Mouse (Mus musculus) midbrain, embryonic 11.5 days (tissue): ENCODE results near the gene Apopt1. TPM values are rescaled to one million over a fixed set of nuclear protein-coding genes. Genes with fewer than 3 reads are reported as not detected.

Experiments used
- ATAC-seq: fragments of 200-750 bp; cut with Nextera tagmentation; 2 replicates; pipeline ENCODE4 v1.8.0; 2017; ENCODE audit warnings: moderate TSS enrichment, moderate library complexity; ENCODE audit not compliant: low FRiP score
- DNase-seq: peaks from one replicate; pipeline ENCODE4 v3.0.0; 2015; ENCODE audit warnings: low spot score; ENCODE audit errors: missing footprints
- H3K27ac ChIP-seq: fragments of 300-500 bp; sonication (generic); 2 replicates; pipeline ENCODE4 v1.5.1; 2014; ENCODE audit warnings: low read depth, low read length
- H3K27me3 ChIP-seq: fragments of 300-500 bp; sonication (generic); 2 replicates; pipeline ENCODE4 v1.6.1; 2014; ENCODE audit warnings: mild to moderate bottlenecking, low read length, moderate library complexity, mixed read lengths; ENCODE audit not compliant: control insufficient read depth, insufficient read depth
- H3K36me3 ChIP-seq: fragments of 300-500 bp; sonication (generic); 2 replicates; pipeline ENCODE4 v1.6.1; 2014; ENCODE audit warnings: mild to moderate bottlenecking, low read length, moderate library complexity, mixed read lengths; ENCODE audit not compliant: control insufficient read depth, insufficient read depth
- H3K4me1 ChIP-seq: fragments of 300-500 bp; sonication (generic); 2 replicates; pipeline ENCODE4 v1.6.1; 2014; ENCODE audit warnings: low read length; ENCODE audit not compliant: control insufficient read depth, insufficient read depth
- H3K4me2 ChIP-seq: fragments of 300-500 bp; sonication (generic); 2 replicates; pipeline ENCODE4 v1.6.1; 2014; ENCODE audit warnings: mild to moderate bottlenecking, moderate library complexity
- H3K4me3 ChIP-seq: fragments of 300-500 bp; sonication (generic); 2 replicates; pipeline ENCODE4 v1.5.1; 2014; ENCODE audit warnings: low read depth, low read length
- H3K9ac ChIP-seq: fragments of 300-500 bp; sonication (generic); 2 replicates; pipeline ENCODE4 v1.6.1; 2014; ENCODE audit warnings: low read length
- H3K9me3 ChIP-seq: fragments of 300-500 bp; sonication (generic); 2 replicates; pipeline ENCODE4 v1.6.1; 2016; ENCODE audit warnings: low read length; ENCODE audit not compliant: control insufficient read depth
- WGBS: fragments of 180-500 bp; shearing (Covaris S2); extraction: QIAGEN DNeasy Blood & Tissue Kit; methylation state at CpG from one replicate; pipeline ENCODE4 v1.1.7; 2014; 5-methylcytosine and 5-hydroxymethylcytosine counted together
- polyA plus RNA-seq: library from polyadenylated mRNA; unstranded; fragments of >200 nt; fragmentation: Nextera tagmentation; extraction: Ambion mirVana; gene quantifications from 2 replicates; pipeline ENCODE4 v1.2.1, GENCODE M21; 2014

The Apopt1 gene
- polyA plus RNA-seq, 1 experiment from 2014 or later, result 50.8 TPM

DNA sequence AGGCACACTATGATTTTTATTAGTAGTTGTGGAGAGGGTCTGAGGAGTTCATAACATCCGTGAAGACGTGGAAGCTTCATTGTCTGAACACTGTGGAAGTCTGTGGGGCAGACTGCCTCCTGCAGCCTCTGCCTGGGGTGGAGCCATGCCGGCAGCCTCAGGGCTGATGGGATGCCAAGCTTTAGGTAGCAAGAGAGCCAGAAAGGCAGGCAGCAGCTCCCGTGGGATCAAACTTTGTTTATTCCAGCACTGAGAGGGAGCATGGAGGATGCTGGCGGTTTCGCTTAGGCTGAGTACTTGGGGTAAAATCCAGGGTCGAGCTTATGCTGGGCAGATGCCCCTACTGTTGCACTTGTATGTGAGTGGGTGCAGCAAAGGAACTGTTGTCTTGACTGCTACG, 84.2 kb downstream of the Apopt1 start:
- no peak for ATAC-seq
- Histone ChIP-seq H3K4me3 (no peak overlapping the region), H3K9me3 (no peaks in the 10 kb centered on the region), H3K4me2 (no peak overlapping the region), H3K27ac (no peak overlapping the region), H3K36me3 (peaks cover 16% of the 10 kb centered on the region), H3K9ac (no peak overlapping the region), H3K27me3 (no peaks in the 10 kb centered on the region), H3K4me1 (no peaks in the 10 kb centered on the region)
- DNase-seq, result no peak
- 90% methylated on average over 8 of the region's 8 CpGs for WGBS

DNA sequence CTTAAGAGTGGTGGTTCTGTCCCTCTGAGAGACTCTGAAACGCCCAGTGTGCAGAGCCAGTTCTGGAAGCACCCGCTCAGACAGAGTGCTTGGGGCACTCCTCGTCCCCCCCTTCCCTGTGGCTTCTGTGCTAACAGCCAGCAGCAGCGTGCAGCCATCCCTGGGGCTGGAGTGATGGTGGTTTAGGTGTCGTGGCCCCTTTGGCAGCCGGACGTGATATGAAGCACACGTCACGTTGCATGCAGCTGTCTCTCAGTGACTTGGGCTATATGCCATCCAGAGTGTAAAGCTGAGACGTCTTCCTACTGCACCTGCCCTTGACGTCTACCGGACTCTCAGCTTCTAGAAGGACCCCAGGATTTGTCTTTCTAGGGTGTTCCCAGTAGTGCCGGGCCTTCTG, 85.4 kb downstream of the Apopt1 start:
- H3K4me2 ChIP-seq, result no peak overlapping the region
- WGBS, result 94% methylated on average over 13 of the region's 13 CpGs
- ATAC-seq, result no peak
- no peaks in the 10 kb centered on the region for H3K9me3 ChIP-seq
- no peak for DNase-seq
- no peak overlapping the region for H3K9ac ChIP-seq
- H3K4me3 ChIP-seq, result no peak overlapping the region
- H3K4me1 ChIP-seq, result no peaks in the 10 kb centered on the region
- H3K27me3 ChIP-seq, result no peaks in the 10 kb centered on the region
- H3K36me3 ChIP-seq, result peaks cover 25% of the 10 kb centered on the region
- H3K27ac ChIP-seq, result no peak overlapping the region

DNA sequence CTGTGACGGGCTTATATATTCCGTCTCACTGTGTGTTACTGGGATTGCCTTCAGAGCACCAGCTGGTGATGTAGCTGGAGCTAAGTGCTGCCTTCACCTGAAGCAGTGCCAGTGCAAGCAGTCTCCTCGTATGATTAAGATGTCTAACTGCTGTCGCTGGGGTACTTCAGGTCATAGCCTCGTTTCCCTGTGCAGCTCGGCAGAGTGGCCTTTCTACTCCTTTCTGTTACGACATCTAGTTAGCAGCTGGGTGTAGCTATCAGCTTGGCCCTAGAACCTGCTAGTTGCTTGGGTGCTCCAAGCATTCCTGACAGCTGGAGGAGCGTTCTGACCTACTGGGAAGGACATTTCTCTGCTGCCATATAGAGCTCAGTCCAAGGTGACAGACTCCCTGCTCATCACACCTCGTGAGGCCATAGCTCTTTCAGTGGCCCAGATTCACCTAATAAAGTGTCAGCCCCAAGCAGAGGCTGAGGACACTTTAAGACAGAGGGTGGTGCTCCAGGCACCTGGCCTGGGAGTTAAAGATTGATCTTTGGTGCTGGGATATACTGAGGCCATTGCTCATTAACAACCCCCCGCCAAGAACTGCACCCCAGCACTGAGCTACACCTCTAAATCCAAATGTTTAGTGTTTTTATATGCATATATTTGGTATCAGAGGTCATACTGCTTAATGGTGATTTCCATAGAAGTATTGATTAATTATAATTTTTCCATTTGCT, 87.6 kb downstream of the Apopt1 start:
- 87% methylated on average over 10 of the region's 10 CpGs for WGBS

DNA sequence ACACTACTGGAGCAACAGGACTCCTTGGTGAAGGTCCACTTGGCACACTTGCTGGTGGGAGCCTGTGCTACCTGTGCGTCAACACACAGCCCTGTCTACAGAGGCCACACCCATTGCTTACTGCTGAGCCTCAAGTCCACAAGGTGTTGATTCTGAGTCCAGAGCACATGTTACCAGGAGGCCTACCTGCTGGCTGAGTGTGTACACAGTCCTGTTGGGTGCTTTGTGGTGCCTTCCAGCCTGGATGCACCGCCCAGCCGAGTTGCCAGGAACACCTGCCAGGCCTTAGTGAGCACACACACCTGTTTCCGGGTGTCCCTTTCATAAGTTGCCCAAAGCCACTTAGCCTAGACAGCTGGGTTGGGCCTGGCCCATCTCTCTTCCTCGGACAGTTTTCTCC, 90.5 kb downstream of the Apopt1 start:
- ATAC-seq, result no peak
- no peak for DNase-seq
- H3K27me3 ChIP-seq, result no peaks in the 10 kb centered on the region
- H3K36me3 ChIP-seq, result peaks cover 31% of the 10 kb centered on the region
- no peak overlapping the region for H3K27ac ChIP-seq
- H3K4me1 ChIP-seq, result no peaks in the 10 kb centered on the region
- no peak overlapping the region for H3K4me3 ChIP-seq
- H3K9ac ChIP-seq, result no peak overlapping the region
- WGBS, result 96% methylated on average over 5 of the region's 5 CpGs
- H3K4me2 ChIP-seq, result no peak overlapping the region
- H3K9me3 ChIP-seq, result no peaks in the 10 kb centered on the region

More for the DNA sequence above, 87.6 kb downstream of the Apopt1 start:
- H3K4me1 ChIP-seq, result no peaks in the 10 kb centered on the region
- no peaks in the 10 kb centered on the region for H3K9me3 ChIP-seq
- no peak overlapping the region for H3K27ac ChIP-seq
- peaks cover 18% of the 10 kb centered on the region for H3K36me3 ChIP-seq
- no peak overlapping the region for H3K4me2 ChIP-seq
- no peak overlapping the region for H3K9ac ChIP-seq
- no peaks in the 10 kb centered on the region for H3K27me3 ChIP-seq
- ATAC-seq (no peak), DNase-seq (no peak)
- H3K4me3 ChIP-seq, result no peak overlapping the region

Other genes with a start within 250 kb of the Apopt1 start
- 4.2 and 6.0 TPM in 2 replicates for gene Gm266, start 227.4 kb upstream of the Apopt1 start, polyA plus RNA-seq
- 726 and 782 TPM in 2 replicates for gene Eif5, start 175.2 kb upstream of the Apopt1 start, polyA plus RNA-seq
- gene Mark3, start 138.7 kb upstream of the Apopt1 start, polyA plus RNA-seq, result 69.9 and 73.7 TPM in 2 replicates
- gene Ckb, start 40.9 kb upstream of the Apopt1 start, polyA plus RNA-seq, result 2,717 and 2,900 TPM in 2 replicates
- 5.5 and 6.0 TPM in 2 replicates for gene Trmt61a, start 35.2 kb upstream of the Apopt1 start, polyA plus RNA-seq
- gene Bag5, start within 50 bp of the Apopt1 start, polyA plus RNA-seq, result 62.2 and 64.1 TPM in 2 replicates
- gene Klc1, start 45.6 kb downstream of the Apopt1 start, polyA plus RNA-seq, result 282 and 288 TPM in 2 replicates
- 11.1 and 12.6 TPM in 2 replicates for gene Xrcc3, start 100.6 kb downstream of the Apopt1 start, polyA plus RNA-seq
- gene Zfyve21, start 100.9 kb downstream of the Apopt1 start, polyA plus RNA-seq, result 63.7 and 64.1 TPM in 2 replicates
- gene Ppp1r13b, start 194.8 kb downstream of the Apopt1 start, polyA plus RNA-seq, result 4.9 and 6.3 TPM in 2 replicates